Mouse (Mus musculus) kidney, adult 2 months (tissue): ENCODE results near the gene Kif16b.
"Not testable (repeated sequence)": the region's sequence is repeated elsewhere in the genome, so short reads cannot be mapped to it uniquely, and the experiment has no call there.

Source experiments
- CTCF ChIP-seq: fragments of 200-500 bp; conservative IDR thresholded peaks from 2 replicates; pipeline ENCODE4 v1.5.1; 2011; ENCODE audit warnings: low read depth, mild to moderate bottlenecking, control low read depth, low read length, moderate library complexity, mixed read lengths; ENCODE audit not compliant: insufficient read depth, insufficient read length
- POLR2A ChIP-seq: fragments of 200-500 bp; IDR thresholded peaks from one replicate; pipeline ENCODE4 v1.6.1; 2011; ENCODE audit warnings: low read depth, low read length, control low read depth

- not testable (repeated sequence) for TF ChIP-seq CTCF, POLR2A
These were observed 323.9 kb downstream of the Kif16b start for GRCm38 (mm10) chr2:142577414-142577813.
